Mouse (Mus musculus): ENCODE measurements at regions not wholly inside any gene's neighbourhood (a gene's known extent, or its start where the extent isn't known, plus 50 kb on each side); places are given as distances from the start of the nearest gene placed in this dataset.

DNA sequence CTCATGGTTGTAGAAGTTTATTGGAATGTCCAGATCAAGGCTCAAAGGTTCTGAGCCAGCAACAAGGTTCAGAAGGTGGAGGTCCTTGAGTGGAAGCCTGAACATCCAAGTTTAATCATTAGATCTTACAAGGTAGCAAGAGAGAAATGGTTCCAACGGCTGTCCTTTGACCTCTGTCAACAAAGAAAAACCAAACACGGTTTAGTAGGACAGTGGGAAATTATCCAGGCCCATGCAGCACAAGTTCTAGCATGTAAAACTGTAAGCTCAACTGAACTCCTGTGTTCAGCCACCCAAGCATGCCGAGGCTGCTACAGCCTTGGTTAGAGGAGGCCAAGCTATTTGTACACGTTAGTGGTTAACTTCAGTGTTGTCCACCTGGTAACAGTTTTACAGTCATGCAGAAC is 77.1 kb upstream of the Gm34302 start:
- no peak for ATAC-seq (ENCODE audit: low FRiP score)
- 82% methylated on average over 4 of the region's 4 CpGs for WGBS

DNA sequence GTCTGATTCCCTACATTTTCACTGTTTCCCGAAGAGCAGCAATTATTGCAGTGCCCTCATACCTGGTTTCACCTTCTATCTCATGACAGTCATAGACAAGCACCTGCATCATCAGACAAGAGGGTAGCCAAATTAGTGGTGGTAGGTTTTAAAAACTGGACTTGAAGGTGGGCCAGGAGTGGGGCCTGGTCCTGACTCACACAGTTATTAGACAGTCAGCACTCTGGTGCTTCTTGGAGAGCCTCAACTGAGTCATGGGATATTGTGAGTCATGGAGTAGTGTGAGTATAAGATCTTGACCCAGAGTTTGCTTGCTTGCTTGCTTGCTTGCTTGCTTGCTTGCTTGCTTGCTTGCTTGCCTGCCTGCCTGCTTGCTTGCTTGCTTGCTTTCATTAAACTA is 73.1 kb upstream of the Gm34302 start:
- H3K27ac ChIP-seq (ENCODE audit: low read depth, low read length), result no peak overlapping the region
- no peak overlapping the region for H3K4me2 ChIP-seq
- DNase-seq (ENCODE audit: low spot score, missing footprints) (no peak), ATAC-seq (ENCODE audit: low FRiP score) (no peak)
- H3K36me3 ChIP-seq (ENCODE audit: control insufficient read depth, insufficient read depth, low read length), result no peaks in the 10 kb centered on the region
- H3K9me3 ChIP-seq (ENCODE audit: control insufficient read depth, low read length), result no peaks in the 10 kb centered on the region
- no peak overlapping the region for H3K9ac ChIP-seq (ENCODE audit: low read length)
- WGBS, result 83% methylated on average over 1 of the region's 1 CpGs
- H3K4me3 ChIP-seq (ENCODE audit: low read depth, low read length), result no peak overlapping the region
- no peaks in the 10 kb centered on the region for H3K27me3 ChIP-seq (ENCODE audit: control insufficient read depth, insufficient read depth, low read length)
- no peaks in the 10 kb centered on the region for H3K4me1 ChIP-seq (ENCODE audit: control insufficient read depth, insufficient read depth, low read length)

More for the DNA sequence above, 77.1 kb upstream of the Gm34302 start:
- DNase-seq (ENCODE audit: low spot score, missing footprints), result no peak
- Histone ChIP-seq H3K9ac (ENCODE audit: low read length) (no peak overlapping the region), H3K4me3 (ENCODE audit: low read depth, low read length) (no peak overlapping the region), H3K4me2 (no peak overlapping the region), H3K36me3 (ENCODE audit: control insufficient read depth, insufficient read depth, low read length) (no peaks in the 10 kb centered on the region), H3K27ac (ENCODE audit: low read depth, low read length) (no peak overlapping the region), H3K4me1 (ENCODE audit: control insufficient read depth, insufficient read depth, low read length) (0 out of 2 replicates have a peak, but pooled peaks cover 2% of the 10 kb centered on the region), H3K9me3 (ENCODE audit: control insufficient read depth, low read length) (no peaks in the 10 kb centered on the region), H3K27me3 (ENCODE audit: control insufficient read depth, insufficient read depth, low read length) (no peaks in the 10 kb centered on the region)

GRCm38 (mm10) chr3:63554872-63555271 is 71.2 kb upstream of the Gm34302 start:
- H3K9ac ChIP-seq (ENCODE audit: low read length), result no peak overlapping the region
- H3K27ac ChIP-seq (ENCODE audit: low read depth, low read length), result no peak overlapping the region
- peak; percentile 95 for DNase-seq (ENCODE audit: low spot score, missing footprints)
- WGBS, result 15% methylated on average over 9 of the region's 9 CpGs
- H3K4me3 ChIP-seq (ENCODE audit: low read depth, low read length), result no peak overlapping the region
- no peaks in the 10 kb centered on the region for H3K4me1 ChIP-seq (ENCODE audit: control insufficient read depth, insufficient read depth, low read length)
- no peaks in the 10 kb centered on the region for H3K9me3 ChIP-seq (ENCODE audit: control insufficient read depth, low read length)
- H3K27me3 ChIP-seq (ENCODE audit: control insufficient read depth, insufficient read depth, low read length), result no peaks in the 10 kb centered on the region
- ATAC-seq (ENCODE audit: low FRiP score), result peak; percentile 58; the same call in 1 of the 2 replicates
- no peaks in the 10 kb centered on the region for H3K36me3 ChIP-seq (ENCODE audit: control insufficient read depth, insufficient read depth, low read length)
- H3K4me2 ChIP-seq, result no peak overlapping the region

DNA sequence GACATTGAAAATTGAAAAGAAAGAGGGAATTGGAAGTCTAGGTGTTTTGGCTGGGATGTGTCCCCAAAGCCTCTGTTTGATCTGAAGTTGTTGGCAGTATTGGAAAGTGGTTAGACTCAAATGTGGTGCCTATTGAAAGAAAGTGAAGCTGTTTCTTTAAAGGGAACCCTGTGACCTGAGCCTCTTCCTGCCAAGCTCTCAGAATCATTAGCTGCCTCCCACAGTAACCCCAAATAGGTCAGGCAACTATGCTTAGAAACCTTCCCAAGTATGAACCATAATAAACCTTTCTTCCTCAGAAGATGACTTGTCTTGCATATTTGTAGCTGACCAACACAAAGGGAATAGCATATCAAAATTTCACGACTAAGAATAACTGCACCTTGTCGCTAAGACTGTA is 69.7 kb upstream of the Gm34302 start:
- no peaks in the 10 kb centered on the region for H3K27me3 ChIP-seq (ENCODE audit: control insufficient read depth, insufficient read depth, low read length)
- ATAC-seq (ENCODE audit: low FRiP score) (no peak), DNase-seq (ENCODE audit: low spot score, missing footprints) (no peak)
- no peak overlapping the region for H3K27ac ChIP-seq (ENCODE audit: low read depth, low read length)
- no peak overlapping the region for H3K4me2 ChIP-seq
- H3K36me3 ChIP-seq (ENCODE audit: control insufficient read depth, insufficient read depth, low read length), result no peaks in the 10 kb centered on the region
- H3K4me3 ChIP-seq (ENCODE audit: low read depth, low read length), result no peak overlapping the region
- no peak overlapping the region for H3K9ac ChIP-seq (ENCODE audit: low read length)
- no peaks in the 10 kb centered on the region for H3K9me3 ChIP-seq (ENCODE audit: control insufficient read depth, low read length)
- 92% methylated on average over 2 of the region's 2 CpGs for WGBS
- no peaks in the 10 kb centered on the region for H3K4me1 ChIP-seq (ENCODE audit: control insufficient read depth, insufficient read depth, low read length)

DNA sequence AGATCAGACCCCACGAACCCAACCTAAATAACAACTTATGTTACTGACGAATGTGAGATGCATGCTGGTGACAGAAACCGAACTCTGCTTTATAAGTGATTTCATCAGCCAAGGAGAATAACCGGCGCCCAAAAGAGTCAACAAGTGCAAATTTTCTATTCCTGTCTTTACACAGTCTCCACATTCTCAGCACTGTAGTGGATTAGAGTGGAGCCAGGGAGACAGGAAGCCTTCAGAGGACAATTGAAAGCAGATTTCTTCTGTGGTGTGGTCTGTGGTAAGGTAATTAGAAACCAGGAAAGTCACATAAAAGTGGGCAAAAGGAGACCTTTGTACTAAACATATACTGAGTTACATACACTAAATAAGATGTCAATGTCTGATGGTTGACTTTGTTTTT is 68.0 kb upstream of the Gm34302 start:
- DNase-seq (ENCODE audit: low spot score, missing footprints), result no peak
- WGBS, result 80% methylated on average over 5 of the region's 5 CpGs

DNA sequence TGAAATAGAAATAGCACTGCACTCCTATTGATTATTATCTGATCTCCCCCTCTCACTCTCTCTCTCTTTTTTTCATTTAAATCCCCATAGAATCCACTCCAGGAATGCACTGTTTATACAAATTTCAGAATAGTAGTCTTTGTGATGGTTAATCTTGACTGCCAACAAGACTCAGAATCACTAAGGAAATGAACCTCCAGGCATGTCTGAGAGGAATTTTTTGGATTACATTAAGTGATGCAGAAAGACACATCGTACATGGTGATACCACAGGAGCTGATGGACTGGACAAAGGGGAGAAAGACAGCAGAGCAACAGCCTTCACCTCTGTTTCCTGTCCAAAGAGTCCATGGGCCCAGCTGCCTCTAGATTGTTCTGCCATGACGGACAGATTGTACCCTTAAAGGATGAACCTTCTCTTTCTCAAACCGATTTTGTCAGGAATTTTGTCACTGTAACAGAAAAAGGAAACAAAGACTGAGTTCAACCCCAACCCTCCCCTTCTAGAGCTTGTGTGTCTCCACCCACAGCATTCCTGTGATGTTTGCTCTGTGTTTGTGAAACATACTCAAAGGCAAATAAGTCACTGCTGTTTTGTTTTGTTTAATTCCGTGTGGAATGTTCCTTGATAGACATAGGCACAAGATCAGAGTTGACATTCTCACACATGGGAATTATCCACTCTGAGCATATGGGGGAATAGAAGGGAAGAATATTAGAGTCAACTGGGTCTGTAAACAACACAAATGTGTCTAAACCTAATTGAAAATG is 59.1 kb upstream of the Gm34302 start:
- Histone ChIP-seq H3K27me3 (ENCODE audit: control insufficient read depth, insufficient read depth, low read length) (no peaks in the 10 kb centered on the region), H3K36me3 (ENCODE audit: control insufficient read depth, insufficient read depth, low read length) (no peaks in the 10 kb centered on the region), H3K4me1 (ENCODE audit: control insufficient read depth, insufficient read depth, low read length) (no peaks in the 10 kb centered on the region), H3K4me3 (ENCODE audit: low read depth, low read length) (no peak overlapping the region), H3K4me2 (no peak overlapping the region), H3K9ac (ENCODE audit: low read length) (no peak overlapping the region), H3K27ac (ENCODE audit: low read depth, low read length) (no peak overlapping the region), H3K9me3 (ENCODE audit: control insufficient read depth, low read length) (no peaks in the 10 kb centered on the region)
- WGBS, result 61% methylated on average over 4 of the region's 4 CpGs
- DNase-seq (ENCODE audit: low spot score, missing footprints), result no peak
- ATAC-seq (ENCODE audit: low FRiP score), result 0 out of 2 replicates have a peak, but pooled peaks have one; percentile 27

More for the DNA sequence above, 68.0 kb upstream of the Gm34302 start:
- Histone ChIP-seq H3K4me1 (ENCODE audit: control insufficient read depth, insufficient read depth, low read length) (no peaks in the 10 kb centered on the region), H3K27me3 (ENCODE audit: control insufficient read depth, insufficient read depth, low read length) (no peaks in the 10 kb centered on the region), H3K9me3 (ENCODE audit: control insufficient read depth, low read length) (no peaks in the 10 kb centered on the region), H3K27ac (ENCODE audit: low read depth, low read length) (no peak overlapping the region), H3K9ac (ENCODE audit: low read length) (no peak overlapping the region), H3K36me3 (ENCODE audit: control insufficient read depth, insufficient read depth, low read length) (no peaks in the 10 kb centered on the region), H3K4me2 (no peak overlapping the region), H3K4me3 (ENCODE audit: low read depth, low read length) (no peak overlapping the region)
- ATAC-seq (ENCODE audit: low FRiP score), result no peak

- H3K9me3 ChIP-seq (ENCODE audit: control insufficient read depth, low read length), result no peaks in the 10 kb centered on the region
- no peaks in the 10 kb centered on the region for H3K4me1 ChIP-seq (ENCODE audit: control insufficient read depth, insufficient read depth, low read length)
- ATAC-seq (ENCODE audit: low FRiP score), result no peak
- H3K27ac ChIP-seq (ENCODE audit: low read depth, low read length), result no peak overlapping the region
- no peak overlapping the region for H3K9ac ChIP-seq (ENCODE audit: low read length)
- DNase-seq (ENCODE audit: low spot score, missing footprints), result peak; percentile 64
- no peak overlapping the region for H3K4me3 ChIP-seq (ENCODE audit: low read depth, low read length)
- 72% methylated on average over 2 of the region's 2 CpGs for WGBS
- no peak overlapping the region for H3K4me2 ChIP-seq
- no peaks in the 10 kb centered on the region for H3K36me3 ChIP-seq (ENCODE audit: control insufficient read depth, insufficient read depth, low read length)
- no peaks in the 10 kb centered on the region for H3K27me3 ChIP-seq (ENCODE audit: control insufficient read depth, insufficient read depth, low read length)
These were observed 55.2 kb upstream of the Gm34302 start for GRCm38 (mm10) chr3:63538881-63539280.

GRCm38 (mm10) chr3:63534141-63534540 is 50.5 kb upstream of the Gm34302 start:
- WGBS, result 90% methylated on average over 2 of the region's 2 CpGs
- no peaks in the 10 kb centered on the region for H3K9me3 ChIP-seq (ENCODE audit: control insufficient read depth, low read length)
- no peaks in the 10 kb centered on the region for H3K4me1 ChIP-seq (ENCODE audit: control insufficient read depth, insufficient read depth, low read length)
- DNase-seq (ENCODE audit: low spot score, missing footprints) (no peak), ATAC-seq (ENCODE audit: low FRiP score) (no peak)
- no peak overlapping the region for H3K4me3 ChIP-seq (ENCODE audit: low read depth, low read length)
- H3K9ac ChIP-seq (ENCODE audit: low read length), result no peak overlapping the region
- no peaks in the 10 kb centered on the region for H3K36me3 ChIP-seq (ENCODE audit: control insufficient read depth, insufficient read depth, low read length)
- no peak overlapping the region for H3K27ac ChIP-seq (ENCODE audit: low read depth, low read length)
- H3K4me2 ChIP-seq, result no peak overlapping the region
- no peaks in the 10 kb centered on the region for H3K27me3 ChIP-seq (ENCODE audit: control insufficient read depth, insufficient read depth, low read length)
